Mouse (Mus musculus): ENCODE results near the gene Gm17657.

- TF ChIP-seq USF1 (IDR thresholded peaks at IDR 0.05; ENCODE audit: low read depth, low read length) (no peak), MAX (IDR thresholded peaks at IDR 0.05; ENCODE audit: low read length) (no peak), SMC3 (IDR thresholded peaks at IDR 0.05; ENCODE audit: low read depth, low read length) (no peak), UBTF (IDR thresholded peaks at IDR 0.05; ENCODE audit: low read depth, low read length) (no peak), ZKSCAN1 (IDR thresholded peaks at IDR 0.05; ENCODE audit: borderline replicate concordance, low read depth, low read length) (no peak)
These were observed 49.9 kb downstream of the Gm17657 start for GRCm38 (mm10) chr17:29499511-29499910.

Data from CH12.LX (cell line).